Comparison of ENCODE assay signal across 13 mouse cellular contexts in genomic region chr9:26783414-26783975, GRCm38 (mm10). TPM values are rescaled to one million over a fixed set of nuclear protein-coding genes. Genes with fewer than 3 reads are reported as not detected.
A peak's percentile ranks its signal among the peaks of the same experiment; 100 is the strongest.
DNase-seq lines count a peak whose midpoint lies in the region; ATAC-seq and TF ChIP-seq lines count a peak whose summit lies in the region.
"Had no signal": no experiment of that assay in that cellular context is flagged by ENCODE, and none has a peak within 500 bp of the region (broad histone marks: within the 10 kb centered on the region; RNA-seq: fewer than 3 reads in every experiment).

No protein-coding gene starts in this region.

- no peaks in the 10 kb centered on the region for H3K9me3 ChIP-seq in heart, embryonic 10.5 days
- H3K9me3 ChIP-seq in lung, embryonic 14.5 days (ENCODE audit: low read depth, low read length), result no peaks in the 10 kb centered on the region
- no peaks in the 10 kb centered on the region for H3K9me3 ChIP-seq in liver, embryonic 13.5 days (replicated peaks)
- H3K9me3 ChIP-seq: stomach, embryonic 15.5 days had no signal

- H3K27ac ChIP-seq in heart, embryonic 10.5 days, result no peak overlapping the region
- H3K27ac ChIP-seq in lung, embryonic 14.5 days (ENCODE audit: low read depth), result no peak overlapping the region
- H3K27ac ChIP-seq in liver, embryonic 13.5 days, result no peak overlapping the region
- no peak overlapping the region for H3K27ac ChIP-seq in cerebellum, adult 2 months (ENCODE audit: insufficient read depth, low read length)
- H3K27ac ChIP-seq: stomach, embryonic 15.5 days had no signal

- H3K4me3 ChIP-seq in heart, embryonic 10.5 days, result peak overlapping the region; percentile 36
- no peak overlapping the region for H3K4me3 ChIP-seq in lung, embryonic 14.5 days (ENCODE audit: low read depth, low read length)
- no peak overlapping the region for H3K4me3 ChIP-seq in liver, embryonic 13.5 days (replicated peaks)
- no peak overlapping the region for H3K4me3 ChIP-seq in cerebellum, adult 2 months (replicated peaks; ENCODE audit: insufficient read depth, low read depth, low read length)
- H3K4me3 ChIP-seq: stomach, embryonic 15.5 days had no signal

- peak; percentile 44; the same call in 1 of the 2 replicates for ATAC-seq in lung, embryonic 14.5 days (ENCODE audit: insufficient read depth)
- ATAC-seq in liver, embryonic 13.5 days (ENCODE audit: low read depth), result peak; percentile 61; the same call in 1 of the 2 replicates

- 27% methylated on average over 7 of the region's 7 CpGs for WGBS in heart, embryonic 10.5 days
- WGBS in lung, embryonic 14.5 days, result 47% methylated on average over 7 of the region's 7 CpGs
- 30% methylated on average over 7 of the region's 7 CpGs for WGBS in liver, embryonic 13.5 days (ENCODE audit: insufficient replicate concordance)
- WGBS in cerebellum, adult 2 months, result 72% methylated on average over 7 of the region's 7 CpGs

- no peak overlapping the region for H3K9ac ChIP-seq in lung, embryonic 14.5 days
- no peak overlapping the region for H3K9ac ChIP-seq in liver, embryonic 13.5 days
- H3K9ac ChIP-seq: stomach, embryonic 15.5 days had no signal

- TF ChIP-seq POLR2A in brain, embryonic 14.5 days (IDR thresholded peaks at IDR 0.05; ENCODE audit: borderline replicate concordance, extremely low read depth, insufficient read depth, insufficient read length, poor library complexity, severe bottlenecking), result no peak
- no peak for TF ChIP-seq POLR2A in cerebellum, adult 2 months (IDR thresholded peaks at IDR 0.05; ENCODE audit: borderline replicate concordance, insufficient read depth, low read length)

- no peaks in the 10 kb centered on the region for H3K4me1 ChIP-seq in heart, embryonic 10.5 days
- no peaks in the 10 kb centered on the region for H3K4me1 ChIP-seq in lung, embryonic 14.5 days (ENCODE audit: insufficient read depth)
- no peaks in the 10 kb centered on the region for H3K4me1 ChIP-seq in liver, embryonic 13.5 days (replicated peaks)
- H3K4me1 ChIP-seq in cerebellum, adult 2 months (ENCODE audit: control insufficient read depth, insufficient read depth, low read length), result no peaks in the 10 kb centered on the region
- H3K4me1 ChIP-seq: stomach, embryonic 15.5 days had no signal

- no peak overlapping the region for H3K4me2 ChIP-seq in lung, embryonic 14.5 days
- H3K4me2 ChIP-seq in liver, embryonic 13.5 days, result no peak overlapping the region
- H3K4me2 ChIP-seq: stomach, embryonic 15.5 days had no signal

- DNase-seq in heart, embryonic 10.5 days (ENCODE audit: low spot score), result no peak
- no peak for DNase-seq in heart, adult 8-10 months (ENCODE audit: low spot score)
- DNase-seq in lung, embryonic 14.5 days, result peak; percentile 17
- no peak for DNase-seq in lung, postnatal 10 days
- peak; percentile 53 for DNase-seq in brain, embryonic 14.5 days (ENCODE audit: low read depth)
- no peak for DNase-seq in liver, embryonic 13.5 days
- no peak for DNase-seq in cerebellum, adult 2 months
- DNase-seq in left cerebral cortex, adult 8-10 months (ENCODE audit: low spot score in 2 of 2), result no peak
- DNase-seq: cerebellum, postnatal 14 days; lung, adult 18-20 months; right cerebral cortex, postnatal 25 days had no signal

- no peak for TF ChIP-seq CTCF in lung, embryonic 14.5 days (IDR thresholded peaks at IDR 0.05; ENCODE audit: low read depth)
- TF ChIP-seq CTCF in brain, embryonic 14.5 days (IDR thresholded peaks at IDR 0.05; ENCODE audit: borderline replicate concordance, extremely low read depth, insufficient read depth, insufficient read length), result no peak
- no peak for TF ChIP-seq CTCF in cerebellum, adult 2 months (IDR thresholded peaks at IDR 0.05; ENCODE audit: borderline replicate concordance, insufficient read depth, low read depth, low read length)

- no peaks in the 10 kb centered on the region for H3K27me3 ChIP-seq in heart, embryonic 10.5 days (ENCODE audit: insufficient read depth, poor library complexity, severe bottlenecking)
- no peaks in the 10 kb centered on the region for H3K27me3 ChIP-seq in lung, embryonic 14.5 days (ENCODE audit: insufficient read depth, low read length)
- H3K27me3 ChIP-seq in liver, embryonic 13.5 days, result no peaks in the 10 kb centered on the region
- H3K27me3 ChIP-seq in cerebellum, adult 2 months (ENCODE audit: control insufficient read depth, insufficient read depth, low read length), result no peaks in the 10 kb centered on the region
- H3K27me3 ChIP-seq: stomach, embryonic 15.5 days had no signal

- H3K36me3 ChIP-seq in heart, embryonic 10.5 days, result no peaks in the 10 kb centered on the region
- no peaks in the 10 kb centered on the region for H3K36me3 ChIP-seq in lung, embryonic 14.5 days (ENCODE audit: insufficient read depth)
- H3K36me3 ChIP-seq in liver, embryonic 13.5 days, result no peaks in the 10 kb centered on the region
- H3K36me3 ChIP-seq: stomach, embryonic 15.5 days had no signal

RNA-seq across cellular contexts. Expression of gene Glb1l2, which starts 22.8 kb away (rescaled TPM):
- polyA plus RNA-seq in heart, embryonic 10.5 days (2016; fragmentation: Nextera tagmentation; extraction: Ambion mirVana), result 1.2 TPM in 2 replicates
- 1 to 10 TPM in 1 of 4 experiments, under 1 TPM in 3; 0.19 to 1.2 (median 0.36) TPM for total RNA-seq in heart, adult 8-10 months (2022)
- 8.0 and 10.9 TPM in 2 replicates for polyA plus RNA-seq in lung, embryonic 14.5 days (2014; fragmentation: Nextera tagmentation; extraction: Ambion mirVana)
- 3.3 and 3.5 TPM in 2 replicates for polyA plus RNA-seq in brain, embryonic 14.5 days (2012; rRNA removed)
- polyA plus RNA-seq in liver, embryonic 13.5 days (2015; fragmentation: Nextera tagmentation; extraction: Ambion mirVana), result 0.06 and 0.10 TPM in 2 replicates
- 0.64 and 1.2 TPM in 2 replicates for polyA plus RNA-seq in cerebellum, adult 2 months (2012; rRNA removed)
- total RNA-seq in left cerebral cortex, adult 8-10 months (2022), result under 1 TPM; 0.20 to 0.95 (median 0.42) TPM

RNA-seq across cellular contexts. Expression of gene B3gat1, which starts 50.0 kb away (rescaled TPM):
- not detected in 2 replicates for polyA plus RNA-seq in heart, embryonic 10.5 days (2016; fragmentation: Nextera tagmentation; extraction: Ambion mirVana)
- under 1 TPM in 1 of 4 experiments, not detected in 3; 0.13 TPM for total RNA-seq in heart, adult 8-10 months (2022)
- 0.26 and 0.41 TPM in 2 replicates for polyA plus RNA-seq in lung, embryonic 14.5 days (2014; fragmentation: Nextera tagmentation; extraction: Ambion mirVana)
- 226 and 262 TPM in 2 replicates for polyA plus RNA-seq in brain, embryonic 14.5 days (2012; rRNA removed)
- 0.03 TPM in 1 of 2 replicates, not detected in the other for polyA plus RNA-seq in liver, embryonic 13.5 days (2015; fragmentation: Nextera tagmentation; extraction: Ambion mirVana)
- polyA plus RNA-seq in cerebellum, adult 2 months (2012; rRNA removed), result 76.0 and 81.2 TPM in 2 replicates
- 100 to 1,000 TPM; 169 to 190 (median 171) TPM for total RNA-seq in left cerebral cortex, adult 8-10 months (2022)
- polyA plus RNA-seq: gonadal fat pad, adult 2 months had no signal

Comparison
In these comparisons a context has a peak if more than half of its experiments do, and no peak if none do; other contexts are left out.
1. DNase-seq: peak in lung, embryonic 14.5 days (single experiment) and brain, embryonic 14.5 days (single experiment); none in heart, embryonic 10.5 days (single experiment), heart, adult 8-10 months (single experiment), lung, postnatal 10 days (single experiment), liver, embryonic 13.5 days (single experiment), cerebellum, adult 2 months (0 of 2) and left cerebral cortex, adult 8-10 months (0 of 2).
2. RNA of gene B3gat1, which starts 50.0 kb away (polyA plus RNA-seq): 226 to 262 TPM in brain, embryonic 14.5 days and 76.0 to 81.2 TPM in cerebellum, adult 2 months; 0.26 to 0.41 TPM in lung, embryonic 14.5 days, 0.03 TPM in liver, embryonic 13.5 days and not detected in heart, embryonic 10.5 days; every median in the first group is over 10 times any median in the second.